19 mouse cellular contexts compared by ENCODE assay signal in the genomic region with DNA sequence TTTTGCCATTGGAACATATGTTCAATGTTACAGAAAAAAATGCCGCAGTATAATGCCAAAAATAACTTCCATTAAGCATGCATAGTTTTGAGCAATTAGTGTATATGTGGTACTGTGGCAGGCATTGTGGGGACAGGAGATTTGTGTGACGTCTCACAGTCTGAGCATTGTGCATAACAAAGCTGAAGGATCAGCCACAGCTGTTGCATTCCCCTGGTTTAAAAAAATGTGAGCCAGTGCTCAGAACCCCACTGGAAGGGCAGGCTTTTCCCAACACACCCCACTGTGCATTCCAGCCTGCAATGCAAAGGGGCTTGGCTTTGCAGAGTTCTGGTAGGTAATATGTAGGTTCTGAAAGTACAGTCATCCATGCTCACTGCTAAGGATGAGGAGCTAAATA.
DNase-seq lines count a peak whose midpoint lies in the region; ATAC-seq and TF ChIP-seq lines count a peak whose summit lies in the region.
"Had no signal": no experiment of that assay in that cellular context is flagged by ENCODE, and none has a peak within 500 bp of the region (broad histone marks: within the 10 kb centered on the region; RNA-seq: fewer than 3 reads in every experiment).

No protein-coding gene starts in this region.

- H3K4me2 ChIP-seq in hindbrain, embryonic 12.5 days (replicated peaks): no peak overlapping the region
- no peak overlapping the region for H3K4me2 ChIP-seq in midbrain, embryonic 12.5 days (replicated peaks)
- H3K4me2 ChIP-seq in midbrain, postnatal 0 days (ENCODE audit: low read depth, low read length, poor library complexity, severe bottlenecking): no peak overlapping the region
- no peak overlapping the region for H3K4me2 ChIP-seq in embryonic facial prominence, embryonic 11.5 days (ENCODE audit: low read depth, low read length)
- peak overlapping the region; percentile 48 for H3K4me2 ChIP-seq in myocyte (ENCODE audit: low read depth)
- H3K4me2 ChIP-seq: heart, embryonic 15.5 days; stomach, embryonic 15.5 days had no signal

- H3K27ac ChIP-seq in hindbrain, embryonic 10.5 days: 0 out of 2 replicates have a peak overlapping the region, but pooled peaks have one; percentile 58
- no peak overlapping the region for H3K27ac ChIP-seq in hindbrain, embryonic 12.5 days
- H3K27ac ChIP-seq in midbrain, embryonic 12.5 days (replicated peaks): no peak overlapping the region
- H3K27ac ChIP-seq in midbrain, postnatal 0 days (ENCODE audit: low read depth, low read length): no peak overlapping the region
- no peak overlapping the region for H3K27ac ChIP-seq in embryonic facial prominence, embryonic 11.5 days (replicated peaks; ENCODE audit: low read depth, low read length)
- H3K27ac ChIP-seq in cerebellum, adult 2 months (ENCODE audit: insufficient read depth, low read length): no peak overlapping the region
- H3K27ac ChIP-seq: heart, embryonic 15.5 days; stomach, embryonic 15.5 days had no signal

- H3K4me1 ChIP-seq in hindbrain, embryonic 10.5 days (replicated peaks): peaks cover 16% of the 10 kb centered on the region
- H3K4me1 ChIP-seq in hindbrain, embryonic 12.5 days: peaks cover 8% of the 10 kb centered on the region; the same call in 1 of the 2 replicates
- H3K4me1 ChIP-seq in midbrain, embryonic 12.5 days: peaks cover 4% of the 10 kb centered on the region; the same call in 1 of the 2 replicates
- H3K4me1 ChIP-seq in midbrain, postnatal 0 days (ENCODE audit: insufficient read depth, low read length): no peaks in the 10 kb centered on the region; the same call in 1 of the 2 replicates
- H3K4me1 ChIP-seq in embryonic facial prominence, embryonic 11.5 days (ENCODE audit: control insufficient read depth, insufficient read depth, low read length): no peaks in the 10 kb centered on the region
- no peaks in the 10 kb centered on the region for H3K4me1 ChIP-seq in cerebellum, adult 2 months (ENCODE audit: control insufficient read depth, insufficient read depth, low read length)
- H3K4me1 ChIP-seq: heart, embryonic 15.5 days; stomach, embryonic 15.5 days had no signal

- no peak for ATAC-seq in hindbrain, embryonic 12.5 days (ENCODE audit: low FRiP score)
- peak; percentile 47; the same call in 1 of the 2 replicates for ATAC-seq in midbrain, embryonic 12.5 days (ENCODE audit: low FRiP score, low read depth)
- no peak for ATAC-seq in midbrain, postnatal 0 days (ENCODE audit: low FRiP score)
- 0 out of 2 replicates have a peak, but pooled peaks have one; percentile 18 for ATAC-seq in embryonic facial prominence, embryonic 11.5 days (replicated peaks; ENCODE audit: insufficient number of reproducible peaks, low FRiP score, low TSS enrichment, low read depth)
- ATAC-seq: hindbrain, embryonic 16.5 days; lung, postnatal 0 days; Patski had no signal

- peak; percentile 35 for DNase-seq in hindbrain, embryonic 10.5 days (ENCODE audit: low spot score)
- DNase-seq in midbrain, postnatal 0 days (ENCODE audit: low spot score): no peak
- no peak for DNase-seq in embryonic facial prominence, embryonic 11.5 days (ENCODE audit: low spot score)
- DNase-seq in cerebellum, adult 2 months: no peak
- DNase-seq in right cerebral cortex, postnatal 10 days (ENCODE audit: low spot score in 2 of 2): no peak
- DNase-seq: adrenal gland, adult 2 months; cerebellum, postnatal 14 days; gastrocnemius, postnatal 14 days; kidney, adult 9 months; midbrain, embryonic 14.5 days; thymus, postnatal 25 days had no signal

- H3K36me3 ChIP-seq in hindbrain, embryonic 10.5 days: no peaks in the 10 kb centered on the region
- H3K36me3 ChIP-seq in hindbrain, embryonic 12.5 days: no peaks in the 10 kb centered on the region
- no peaks in the 10 kb centered on the region for H3K36me3 ChIP-seq in midbrain, embryonic 12.5 days
- no peaks in the 10 kb centered on the region for H3K36me3 ChIP-seq in midbrain, postnatal 0 days (ENCODE audit: insufficient read depth, low read length)
- no peaks in the 10 kb centered on the region for H3K36me3 ChIP-seq in embryonic facial prominence, embryonic 11.5 days (replicated peaks; ENCODE audit: control insufficient read depth, insufficient read depth, low read depth, low read length)
- H3K36me3 ChIP-seq in myocyte (ENCODE audit: control insufficient read depth, insufficient read depth): no peaks in the 10 kb centered on the region
- H3K36me3 ChIP-seq: heart, embryonic 15.5 days; stomach, embryonic 15.5 days had no signal

- no peak overlapping the region for H3K9ac ChIP-seq in hindbrain, embryonic 12.5 days
- no peak overlapping the region for H3K9ac ChIP-seq in midbrain, embryonic 12.5 days (replicated peaks)
- H3K9ac ChIP-seq in midbrain, postnatal 0 days (replicated peaks; ENCODE audit: low read length, poor library complexity, severe bottlenecking): no peak overlapping the region
- H3K9ac ChIP-seq in embryonic facial prominence, embryonic 11.5 days (replicated peaks; ENCODE audit: low read length): no peak overlapping the region
- H3K9ac ChIP-seq: heart, embryonic 15.5 days; stomach, embryonic 15.5 days had no signal

- WGBS in hindbrain, embryonic 10.5 days: 44% methylated on average over 2 of the region's 2 CpGs
- WGBS in hindbrain, embryonic 12.5 days: 36% methylated on average over 2 of the region's 2 CpGs
- 39% methylated on average over 2 of the region's 2 CpGs for WGBS in midbrain, embryonic 12.5 days
- 49% methylated on average over 2 of the region's 2 CpGs for WGBS in midbrain, postnatal 0 days
- 47% methylated on average over 2 of the region's 2 CpGs for WGBS in embryonic facial prominence, embryonic 11.5 days
- WGBS in cerebellum, adult 2 months: 55% methylated on average over 2 of the region's 2 CpGs

- H3ac ChIP-seq in myocyte (ENCODE audit: control insufficient read depth, insufficient read length): no peak overlapping the region

- TF ChIP-seq POLR2A in myocyte (IDR thresholded peaks at IDR 0.05; ENCODE audit: insufficient read length, low read depth): no peak
- TF ChIP-seq POLR2A in cerebellum, adult 2 months (IDR thresholded peaks at IDR 0.05; ENCODE audit: borderline replicate concordance, insufficient read depth, low read length): no peak

- H3K27me3 ChIP-seq in hindbrain, embryonic 10.5 days (ENCODE audit: insufficient read depth, poor library complexity, severe bottlenecking): no peaks in the 10 kb centered on the region
- no peaks in the 10 kb centered on the region for H3K27me3 ChIP-seq in hindbrain, embryonic 12.5 days
- no peaks in the 10 kb centered on the region for H3K27me3 ChIP-seq in midbrain, embryonic 12.5 days
- no peaks in the 10 kb centered on the region for H3K27me3 ChIP-seq in midbrain, postnatal 0 days (ENCODE audit: insufficient read depth, low read length)
- no peaks in the 10 kb centered on the region for H3K27me3 ChIP-seq in embryonic facial prominence, embryonic 11.5 days (ENCODE audit: control insufficient read depth, insufficient read depth, low read length)
- no peaks in the 10 kb centered on the region for H3K27me3 ChIP-seq in myocyte (ENCODE audit: control insufficient read depth, insufficient read depth, insufficient read length)
- H3K27me3 ChIP-seq in cerebellum, adult 2 months (ENCODE audit: control insufficient read depth, insufficient read depth, low read length): no peaks in the 10 kb centered on the region
- H3K27me3 ChIP-seq: heart, embryonic 15.5 days; Patski; stomach, embryonic 15.5 days had no signal

- no peaks in the 10 kb centered on the region for H3K9me3 ChIP-seq in hindbrain, embryonic 10.5 days
- H3K9me3 ChIP-seq in hindbrain, embryonic 12.5 days (replicated peaks): no peaks in the 10 kb centered on the region
- no peaks in the 10 kb centered on the region for H3K9me3 ChIP-seq in midbrain, embryonic 12.5 days
- no peaks in the 10 kb centered on the region for H3K9me3 ChIP-seq in midbrain, postnatal 0 days (ENCODE audit: low read length)
- no peaks in the 10 kb centered on the region for H3K9me3 ChIP-seq in embryonic facial prominence, embryonic 11.5 days (replicated peaks; ENCODE audit: control insufficient read depth, low read length)
- H3K9me3 ChIP-seq: heart, embryonic 15.5 days; stomach, embryonic 15.5 days had no signal

- TF ChIP-seq CTCF in midbrain, postnatal 0 days (IDR thresholded peaks at IDR 0.05): no peak
- no peak for TF ChIP-seq CTCF in cerebellum, adult 2 months (IDR thresholded peaks at IDR 0.05; ENCODE audit: borderline replicate concordance, insufficient read depth, low read depth, low read length)

- peaks cover under 1% of the 10 kb centered on the region for H3K79me2 ChIP-seq in myocyte (ENCODE audit: control insufficient read depth, insufficient read depth)

- no peak overlapping the region for H3K4me3 ChIP-seq in hindbrain, embryonic 10.5 days
- no peak overlapping the region for H3K4me3 ChIP-seq in hindbrain, embryonic 12.5 days
- H3K4me3 ChIP-seq in midbrain, embryonic 12.5 days: no peak overlapping the region
- no peak overlapping the region for H3K4me3 ChIP-seq in midbrain, postnatal 0 days (ENCODE audit: low read depth, low read length)
- H3K4me3 ChIP-seq in embryonic facial prominence, embryonic 11.5 days (ENCODE audit: low read depth, low read length): no peak overlapping the region
- H3K4me3 ChIP-seq in myocyte: no peak overlapping the region
- H3K4me3 ChIP-seq in cerebellum, adult 2 months (replicated peaks; ENCODE audit: insufficient read depth, low read depth, low read length): no peak overlapping the region
- H3K4me3 ChIP-seq: heart, embryonic 15.5 days; stomach, embryonic 15.5 days had no signal

TF ChIP-seq in myocyte, 11 proteins besides CTCF, POLR2A, EP300 and RAD21:
- TF ChIP-seq MYOD1 (IDR thresholded peaks at IDR 0.05; ENCODE audit: control insufficient read depth in 1 of 3, insufficient read length in 2 of 3, low read depth in 2 of 3) (peak; percentile 33 to 86 (median 84)), TCF3 (IDR thresholded peaks at IDR 0.05; ENCODE audit: insufficient read length, low read depth) (no peak), TCF12 (IDR thresholded peaks at IDR 0.05; ENCODE audit: insufficient read depth, poor library complexity, severe bottlenecking) (peak; percentile 52), MYOG (IDR thresholded peaks at IDR 0.05; ENCODE audit: control insufficient read depth in 1 of 3, insufficient read depth in 1 of 3, insufficient read length in 2 of 3, low read depth in 2 of 3) (peak; percentile 7 to 91 (median 70))
TF ChIP-seq in myocyte: peak in this region for 3.

Comparison
In these comparisons a context has a peak if more than half of its experiments do, and no peak if none do; other contexts are left out.
1. ATAC-seq: peak in midbrain, embryonic 12.5 days (single experiment) and embryonic facial prominence, embryonic 11.5 days (single experiment); none in hindbrain, embryonic 12.5 days (single experiment) and midbrain, postnatal 0 days (single experiment).